Mouse (Mus musculus) CH12.LX (cell line): ENCODE results near the gene Rdm1. TPM values are rescaled to one million over a fixed set of nuclear protein-coding genes. Genes with fewer than 3 reads are reported as not detected.

ENCODE experiments used
- DNase-seq: peaks from one replicate; pipeline ENCODE4 v3.0.0-alpha.2; 2013; ENCODE audit errors: extremely low read depth
- H3K27ac ChIP-seq: 2 replicates; pipeline ENCODE4 v1.5.1; 2012; ENCODE audit warnings: low read depth, mild to moderate bottlenecking, control low read depth, moderate library complexity; ENCODE audit not compliant: insufficient read depth
- H3K27me3 ChIP-seq: replicated peaks from 2 replicates; pipeline ENCODE3; 2012; ENCODE audit warnings: inconsistent platforms
- H3K36me3 ChIP-seq, 2 experiments: replicated peaks in 1 of 2; 2 replicates each; pipeline versions ENCODE3 to v1.6.1; 2012; ENCODE audit warnings: inconsistent platforms in 1 of 2, low read length in 1 of 2, mild to moderate bottlenecking in 1 of 2, mixed read lengths in 1 of 2, moderate library complexity in 1 of 2; ENCODE audit not compliant: control insufficient read depth in 1 of 2, insufficient read depth in 1 of 2
- H3K4me1 ChIP-seq, 2 experiments: 2 replicates each; pipeline ENCODE4 v1.6.1; 2012; ENCODE audit warnings: inconsistent platforms in 1 of 2, moderate library complexity in 1 of 2; ENCODE audit not compliant: insufficient read depth in 2 of 2, control insufficient read depth in 1 of 2
- H3K4me2 ChIP-seq: 2 replicates; pipeline ENCODE4 v1.6.1; 2012; ENCODE audit warnings: low read depth, mild to moderate bottlenecking, control low read depth; ENCODE audit not compliant: poor library complexity, insufficient read depth, severe bottlenecking
- H3K4me3 ChIP-seq, 3 experiments: fragments of 150-350 bp in 1 of 3; sonication (generic) in 1 of 3; replicated peaks in 1 of 3; 2 replicates each; pipeline versions ENCODE3 to v1.5.1; 2011 to 2012; ENCODE audit warnings: low read depth in 2 of 3, low read length in 2 of 3, mild to moderate bottlenecking in 2 of 3, moderate library complexity in 2 of 3, control low read depth in 1 of 3, improper control_type of control experiment in 1 of 3, inconsistent platforms in 1 of 3, mixed read lengths in 1 of 3; ENCODE audit not compliant: poor library complexity in 1 of 3
- H3K79me2 ChIP-seq: replicated peaks from 2 replicates; pipeline ENCODE4 v1.6.1; 2012; ENCODE audit warnings: mild to moderate bottlenecking, moderate library complexity; ENCODE audit not compliant: control insufficient read depth, poor library complexity, insufficient read depth, severe bottlenecking; ENCODE audit errors: extremely low read depth
- H3K9ac ChIP-seq: 2 replicates; pipeline ENCODE4 v1.6.1; 2012; ENCODE audit warnings: low read depth, mild to moderate bottlenecking, control low read depth, moderate library complexity; ENCODE audit not compliant: insufficient read depth
- H3K9me3 ChIP-seq: replicated peaks from 2 replicates; pipeline ENCODE3; 2012; ENCODE audit warnings: low read length, inconsistent platforms, mixed read lengths
- CTCF ChIP-seq, 2 experiments: IDR thresholded peaks in 1 of 2; conservative IDR thresholded peaks in 1 of 2; 2 replicates each; pipeline ENCODE4 v1.5.1; 2011 to 2012; ENCODE audit warnings: low read depth in 2 of 2, low read length in 2 of 2, improper control_type of control experiment in 1 of 2, inconsistent platforms in 1 of 2, mild to moderate bottlenecking in 1 of 2, moderate library complexity in 1 of 2
- E2F4 ChIP-seq: IDR thresholded peaks from 2 replicates; pipeline ENCODE4 v1.6.1; 2011; ENCODE audit warnings: low read depth, low read length, improper control_type of control experiment; ENCODE audit not compliant: insufficient replicate concordance
- ELF1 ChIP-seq: IDR thresholded peaks from 2 replicates; pipeline ENCODE4 v1.6.1; 2014; ENCODE audit warnings: low read depth, mild to moderate bottlenecking, inconsistent platforms, low read length, improper control_type of control experiment
- HCFC1 ChIP-seq: IDR thresholded peaks from 2 replicates; pipeline ENCODE4 v1.6.1; 2012; ENCODE audit warnings: low read depth, mild to moderate bottlenecking, inconsistent platforms, low read length, improper control_type of control experiment
- IRF4 ChIP-seq: IDR thresholded peaks from 2 replicates; pipeline ENCODE4 v1.6.1; 2014; ENCODE audit warnings: low read depth, mild to moderate bottlenecking, inconsistent platforms, low read length, improper control_type of control experiment
- JUND ChIP-seq: conservative IDR thresholded peaks from 2 replicates; pipeline ENCODE4 v1.6.1; 2011; ENCODE audit warnings: low read depth, low read length, improper control_type of control experiment
- KAT2A ChIP-seq: IDR thresholded peaks from 2 replicates; pipeline ENCODE4 v1.6.1; 2012; ENCODE audit warnings: low read length, improper control_type of control experiment, inconsistent platforms; ENCODE audit not compliant: insufficient replicate concordance
- MAX ChIP-seq: IDR thresholded peaks from 2 replicates; pipeline ENCODE4 v1.6.1; 2011; ENCODE audit warnings: low read length, improper control_type of control experiment
- MAZ ChIP-seq: IDR thresholded peaks from 2 replicates; pipeline ENCODE4 v1.6.1; 2012; ENCODE audit warnings: low read depth, mild to moderate bottlenecking, inconsistent platforms, low read length, improper control_type of control experiment, moderate library complexity
- MEF2A ChIP-seq: IDR thresholded peaks from 2 replicates; pipeline ENCODE4 v1.6.1; 2014; ENCODE audit warnings: low read depth, mild to moderate bottlenecking, inconsistent platforms, low read length, improper control_type of control experiment, borderline replicate concordance
- MXI1 ChIP-seq: IDR thresholded peaks from 2 replicates; pipeline ENCODE4 v1.6.1; 2011; ENCODE audit warnings: mild to moderate bottlenecking, low read depth, low read length, improper control_type of control experiment
- MYC ChIP-seq: IDR thresholded peaks from 2 replicates; pipeline ENCODE4 v1.6.1; 2011; ENCODE audit warnings: low read depth, mild to moderate bottlenecking, improper control_type of control experiment, low read length
- PAX5 ChIP-seq: IDR thresholded peaks from 2 replicates; pipeline ENCODE4 v1.6.1; 2012; ENCODE audit warnings: low read length, inconsistent platforms, mixed read lengths
- POLR2A ChIP-seq: IDR thresholded peaks from 2 replicates; pipeline ENCODE4 v1.6.1; 2011; ENCODE audit warnings: low read depth, mild to moderate bottlenecking, improper control_type of control experiment, low read length
- POLR2AphosphoS2 ChIP-seq: IDR thresholded peaks from 2 replicates; pipeline ENCODE4 v1.6.1; 2011; ENCODE audit warnings: low read depth, low read length, improper control_type of control experiment
- RAD21 ChIP-seq: IDR thresholded peaks from 2 replicates; pipeline ENCODE4 v1.6.1; 2011; ENCODE audit warnings: low read depth, mild to moderate bottlenecking, low read length, improper control_type of control experiment, moderate library complexity
- SIN3A ChIP-seq: IDR thresholded peaks from 2 replicates; pipeline ENCODE4 v1.6.1; 2012; ENCODE audit warnings: low read length, improper control_type of control experiment, inconsistent platforms
- SMC3 ChIP-seq: IDR thresholded peaks from 2 replicates; pipeline ENCODE4 v1.6.1; 2011; ENCODE audit warnings: low read depth, low read length, improper control_type of control experiment
- TBP ChIP-seq: conservative IDR thresholded peaks from 2 replicates; pipeline ENCODE4 v1.6.1; 2011; ENCODE audit warnings: low read depth, low read length, improper control_type of control experiment
- TCF12 ChIP-seq: IDR thresholded peaks from 2 replicates; pipeline ENCODE4 v1.6.1; 2014; ENCODE audit warnings: low read depth, mild to moderate bottlenecking, inconsistent platforms, low read length, improper control_type of control experiment
- USF2 ChIP-seq: conservative IDR thresholded peaks from 2 replicates; pipeline ENCODE4 v1.6.1; 2011; ENCODE audit warnings: low read depth, low read length, improper control_type of control experiment
- ZC3H11A ChIP-seq: IDR thresholded peaks from 2 replicates; pipeline ENCODE4 v1.6.1; 2012; ENCODE audit warnings: low read depth, mild to moderate bottlenecking, inconsistent platforms, low read length, improper control_type of control experiment
- ZKSCAN1 ChIP-seq: IDR thresholded peaks from 2 replicates; pipeline ENCODE4 v1.6.1; 2012; ENCODE audit warnings: low read depth, inconsistent platforms, low read length, improper control_type of control experiment, borderline replicate concordance
- ZMIZ1 ChIP-seq: IDR thresholded peaks from 2 replicates; pipeline ENCODE4 v1.6.1; 2012; ENCODE audit warnings: low read depth, mild to moderate bottlenecking, inconsistent platforms, low read length, improper control_type of control experiment
- dilution Hi-C: fragments of 300-500 bp; cut with MboI; formaldehyde crosslinking; loops from 2 replicates; pipeline ENCODE4 v1.14.3; 2020; ENCODE audit warnings: low sequenced_read_pairs; ENCODE audit not compliant: extremely low pct_unique_long_range_greater_than_20kb, extremely low pct_ligation_motif_present
- in situ Hi-C: fragments of 300-500 bp; cut with MboI; formaldehyde crosslinking; loops from 3 replicates; pipeline ENCODE4 v1.14.3; 2019; ENCODE audit warnings: low sequenced_read_pairs, low pct_ligation_motif_present, low pct_unique_long_range_greater_than_20kb, mixed read lengths
- polyA plus RNA-seq: library from polyadenylated mRNA; unstranded; fragments of >175 nt; gene quantifications from 2 replicates; pipeline ENCODE4 v1.2.1, GENCODE M21; 2012; ENCODE audit warnings: low read depth; ENCODE audit not compliant: insufficient read length
- total RNA-seq, 2 experiments: library from RNA; depleted of rRNA; stranded (reverse); fragments of 300-350 nt in 1 of 2; fragments of >200 nt in 1 of 2; gene quantifications; 2 replicates each; pipeline ENCODE4 v1.2.3; 2012 to 2014

Gene Rdm1
- total and polyA plus RNA-seq, 3 experiments = 9.6 to 28.5 (median 19.2) TPM

- dilution Hi-C loops = no loop called here
- no peaks in the 10 kb centered on the region for H3K79me2 ChIP-seq
- H3K9me3 ChIP-seq = peaks cover 7% of the 10 kb centered on the region
- H3K4me1 ChIP-seq = peaks cover 4 to 20% of the 10 kb centered on the region in 2 experiments; a peak in 3 of 4 replicates
- no peak overlapping the region for H3K9ac ChIP-seq
- H3K4me2 ChIP-seq = peak overlapping the region; percentile 9; the same call in 1 of the 2 replicates
- no peaks in the 10 kb centered on the region for H3K36me3 ChIP-seq
- H3K27me3 ChIP-seq = peaks cover 41% of the 10 kb centered on the region
- H3K4me3 ChIP-seq = no peak overlapping the region
- H3K27ac ChIP-seq = no peak overlapping the region; the same call in 1 of the 2 replicates
- no peak for TF ChIP-seq HCFC1
- TF ChIP-seq IRF4 = no peak; the same call in none of the 2 replicates
- peak; percentile 52; the same call in 1 of the 2 replicates for TF ChIP-seq POLR2AphosphoS2
- no peak for TF ChIP-seq KAT2A
- peak; percentile 82 for TF ChIP-seq RAD21
- no peak for TF ChIP-seq TBP
- 0 out of 2 replicates have a peak, but pooled peaks have one; percentile 61 for TF ChIP-seq SIN3A
- TF ChIP-seq ZMIZ1 = peak; percentile 74
- TF ChIP-seq MEF2A = peak; percentile 36; the same call in 1 of the 2 replicates
- TF ChIP-seq JUND = peak; percentile 68
- peak; percentile 46 to 97 for TF ChIP-seq CTCF (conservative IDR thresholded peaks at IDR 0.05 in 1 of 2, IDR thresholded peaks at IDR 0.05 in 1 of 2; ENCODE audit: low read depth in 2 of 2, low read length in 2 of 2)
- no peak for TF ChIP-seq ELF1
- TF ChIP-seq POLR2A = peak; percentile 39; the same call in 1 of the 2 replicates
- TF ChIP-seq E2F4 = peak; percentile 9; the same call in 1 of the 2 replicates
- TF ChIP-seq ZKSCAN1 = no peak
- no peak for TF ChIP-seq USF2
- no peak for TF ChIP-seq PAX5
- peak; percentile 11; the same call in 1 of the 2 replicates for TF ChIP-seq TCF12
- peak; percentile 59; the same call in 1 of the 2 replicates for TF ChIP-seq ZC3H11A
- TF ChIP-seq MAZ = no peak
- peak; percentile 73; the same call in 1 of the 2 replicates for TF ChIP-seq MYC
- TF ChIP-seq SMC3 = peak; percentile 94
- TF ChIP-seq MAX = peak; percentile 4; the same call in 1 of the 2 replicates
- 0 out of 2 replicates have a peak, but pooled peaks have one; percentile 11 for TF ChIP-seq MXI1
- TF ChIP-seq, all 38 proteins: peak for 15
- DNase-seq = peak; percentile 97
- in situ Hi-C loops = no loop called here
Measured at GRCm38 (mm10) chr11:101658751-101659558, 32.0 kb downstream of the Rdm1 start.
